Mouse (Mus musculus) cerebellum, adult 9-11 months (tissue): ENCODE data around the gene Il12rb2.

ENCODE experiments used
- DNase-seq: peaks from one replicate; pipeline ENCODE4 v3.0.0; 2022

The Il12rb2 gene

GRCm38 (mm10) chr6:67375982-67376391 lies at the start of gene Il12rb2:
TSS of gene Il12rb2 (minus strand) at chr6:67376188.
- no peak for DNase-seq

DNA sequence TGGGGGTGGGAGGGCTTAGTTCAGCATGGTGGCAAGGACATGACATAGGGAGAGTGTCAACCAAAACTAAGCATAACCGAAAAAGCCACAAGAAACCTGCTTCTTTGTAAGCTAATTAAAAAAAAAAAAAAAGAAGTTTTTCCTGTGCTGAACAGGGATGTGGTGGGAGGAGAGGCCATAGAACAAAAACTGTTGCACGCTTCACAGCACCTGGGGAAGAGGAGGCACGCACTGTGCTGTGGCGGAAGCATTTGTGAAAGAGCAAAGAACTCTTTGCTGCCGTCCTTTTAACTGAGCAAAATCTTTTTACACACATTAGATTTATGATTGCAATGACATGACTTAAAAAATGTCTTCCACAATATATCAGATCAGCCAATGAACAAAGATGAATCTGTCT lies 45.8 kb upstream of the Il12rb2 start:
- DNase-seq: no peak

GRCm38 (mm10) chr6:67416557-67416956 lies 40.6 kb upstream of the Il12rb2 start:
- no peak for DNase-seq

DNA sequence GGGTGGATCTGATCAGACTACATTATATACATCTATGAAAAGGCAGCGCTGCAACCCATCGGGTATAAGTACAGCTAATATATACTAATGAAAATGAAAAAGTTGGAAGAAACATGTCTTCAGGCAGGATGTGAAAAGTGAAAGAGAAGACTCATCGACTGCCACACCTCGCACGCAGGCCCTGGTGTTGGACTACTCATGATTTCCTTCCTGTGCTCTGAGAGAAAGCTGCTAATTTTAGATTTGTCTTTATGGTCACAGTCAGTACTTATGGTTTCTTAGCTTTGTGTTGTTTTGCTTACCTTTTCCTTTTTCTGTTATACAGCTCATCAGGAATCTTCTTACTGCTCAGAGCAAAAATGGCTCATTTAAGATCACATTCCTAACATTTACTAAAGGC lies 39.3 kb upstream of the Il12rb2 start:
- DNase-seq: no peak

GRCm38 (mm10) chr6:67413378-67413777 lies 37.4 kb upstream of the Il12rb2 start:
- DNase-seq: no peak

GRCm38 (mm10) chr6:67405281-67405682 lies 29.3 kb upstream of the Il12rb2 start:
- no peak for DNase-seq

- no peak for DNase-seq
These were observed 23.6 kb upstream of the Il12rb2 start for GRCm38 (mm10) chr6:67399551-67399950.

DNA sequence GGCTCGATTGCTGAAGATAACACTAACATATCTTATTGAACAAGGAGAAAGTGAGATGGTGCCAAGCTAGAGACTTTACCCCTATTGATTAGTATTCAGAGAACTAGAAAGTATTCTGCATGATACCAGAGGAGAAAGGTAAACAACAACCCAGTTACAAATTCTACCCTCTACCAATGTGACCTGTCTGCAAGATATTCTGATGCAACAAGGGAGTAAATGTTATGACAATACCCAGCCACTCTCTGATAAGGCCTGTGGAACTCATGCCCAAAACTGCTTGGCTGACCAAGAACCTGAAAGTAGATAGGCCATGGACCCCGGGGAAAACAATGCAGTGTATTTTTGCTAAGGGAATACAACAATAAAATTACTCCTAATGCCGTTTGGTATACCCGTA lies 10.2 kb downstream of the Il12rb2 start:
- DNase-seq: no peak

DNA sequence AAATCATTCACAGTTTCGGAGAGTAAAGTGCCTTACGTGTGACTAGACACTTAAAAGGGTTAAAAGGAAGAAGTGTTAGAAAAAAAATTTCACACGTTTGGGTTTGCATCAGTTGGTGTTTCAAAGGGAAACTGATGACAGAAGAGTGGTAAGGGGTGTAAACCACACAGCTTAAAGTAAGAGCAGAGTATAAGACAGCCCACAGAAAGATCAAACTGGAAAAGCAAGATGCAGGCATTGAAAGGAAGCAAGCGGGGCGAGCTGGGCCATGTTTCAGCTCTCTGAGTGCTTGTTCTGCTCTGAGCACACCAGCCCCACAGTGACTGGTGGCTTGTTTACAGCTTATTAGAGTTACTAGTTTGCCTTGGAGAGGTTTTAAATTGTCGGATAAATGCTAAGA lies 27.9 kb downstream of the Il12rb2 start:
- DNase-seq: no peak

- DNase-seq: no peak
These were observed 36.5 kb downstream of the Il12rb2 start for GRCm38 (mm10) chr6:67339494-67339893.

GRCm38 (mm10) chr6:67337943-67338342 lies 38.0 kb downstream of the Il12rb2 start:
- DNase-seq: no peak

DNA sequence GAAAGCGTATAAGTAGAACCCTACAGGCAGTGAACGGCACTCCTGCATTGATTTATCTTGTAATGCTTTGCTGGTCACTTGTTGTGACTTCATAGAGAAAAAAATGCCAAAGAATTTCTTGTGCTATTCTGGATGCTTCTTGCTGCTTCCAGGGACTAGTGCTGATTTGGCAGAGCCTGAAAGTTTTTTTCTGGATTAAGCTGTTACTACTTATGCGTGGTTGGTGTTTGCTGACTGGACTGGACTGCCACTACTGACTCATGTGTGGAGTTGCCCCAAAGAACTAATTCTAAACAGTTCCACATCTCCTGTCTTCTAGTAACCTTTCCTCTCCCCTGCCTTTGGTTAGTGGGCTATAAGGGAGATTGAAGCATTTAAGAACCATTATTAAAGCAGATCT lies 52.2 kb downstream of the Il12rb2 start:
- no peak for DNase-seq

DNA sequence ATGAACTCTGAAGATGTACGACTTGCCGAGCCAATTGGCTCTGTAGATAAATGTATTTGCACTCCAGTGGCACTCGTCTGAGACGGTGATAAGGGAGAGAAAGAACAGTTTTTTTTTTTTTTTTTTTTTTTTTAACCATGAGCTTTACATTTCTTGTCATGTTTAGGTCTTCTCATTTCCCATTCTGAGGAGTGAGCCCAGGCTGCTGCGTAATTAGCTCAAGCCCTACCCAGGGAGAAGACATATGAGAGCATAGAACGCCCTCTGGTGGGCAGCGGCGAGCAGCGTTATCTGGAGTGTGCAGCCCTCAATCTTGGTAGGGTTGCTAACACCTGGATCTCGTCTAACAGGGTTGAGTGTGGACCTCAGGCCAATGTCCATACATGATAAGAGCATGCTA lies 57.5 kb downstream of the Il12rb2 start:
- DNase-seq: peak; percentile 21

GRCm38 (mm10) chr6:67317827-67318338 lies 58.1 kb downstream of the Il12rb2 start:
- DNase-seq: no peak

DNA sequence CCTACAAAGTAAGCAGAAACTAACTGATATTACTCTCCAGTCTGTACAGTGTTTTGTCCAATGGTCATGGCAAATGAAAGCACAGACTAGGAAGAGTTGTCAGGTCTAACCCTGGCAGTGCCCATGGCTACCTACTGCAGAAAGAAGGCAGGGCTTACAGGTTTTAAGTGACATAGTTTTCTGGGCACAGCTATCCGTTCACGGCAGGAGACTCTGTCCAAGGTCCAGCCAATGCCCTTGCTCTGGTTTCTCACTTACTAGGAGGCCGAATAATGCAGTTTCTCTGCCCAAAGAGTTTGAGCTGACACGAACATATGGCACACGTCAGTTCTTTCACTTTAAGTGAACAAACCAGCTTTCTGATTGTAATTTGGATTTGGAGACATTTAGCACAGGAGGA lies 58.9 kb downstream of the Il12rb2 start:
- no peak for DNase-seq

DNA sequence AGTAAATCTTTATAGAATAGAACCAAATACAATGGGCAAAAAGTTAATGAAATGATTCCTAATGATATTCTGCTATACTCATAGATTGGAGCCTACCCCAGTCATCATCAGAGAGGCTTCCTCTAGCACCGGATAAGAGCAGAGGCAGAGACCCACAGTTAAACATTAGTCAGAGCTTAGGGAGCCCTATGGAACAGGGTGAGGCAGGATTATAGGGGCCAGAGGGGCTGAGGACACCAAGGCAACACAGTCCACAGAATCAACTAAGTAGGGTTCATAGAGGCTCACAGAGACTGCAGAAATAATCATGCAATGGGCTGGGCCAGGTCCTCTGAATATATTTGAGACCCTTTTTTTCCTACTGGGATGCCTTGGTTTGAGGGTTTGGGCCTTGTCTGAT lies 61.3 kb downstream of the Il12rb2 start:
- no peak for DNase-seq

DNA sequence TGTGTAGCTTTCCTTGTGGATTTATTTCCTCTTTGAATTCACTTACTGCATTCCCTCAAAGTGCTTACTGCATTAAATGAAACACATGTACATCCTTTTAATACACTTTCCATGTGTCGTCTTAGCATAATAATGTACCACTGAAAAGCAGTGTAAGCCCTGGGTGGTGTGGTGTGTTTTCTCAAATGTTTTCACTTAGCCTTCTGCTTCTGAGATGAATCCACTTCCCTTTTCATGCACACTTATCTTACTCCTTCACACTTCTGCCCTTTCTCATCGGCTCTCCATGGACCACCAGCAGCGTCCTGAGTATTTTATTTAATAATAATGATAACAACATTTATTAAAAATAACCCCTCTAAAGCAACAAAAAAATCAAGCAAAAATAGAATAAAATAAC lies 66.2 kb downstream of the Il12rb2 start:
- no peak for DNase-seq

DNA sequence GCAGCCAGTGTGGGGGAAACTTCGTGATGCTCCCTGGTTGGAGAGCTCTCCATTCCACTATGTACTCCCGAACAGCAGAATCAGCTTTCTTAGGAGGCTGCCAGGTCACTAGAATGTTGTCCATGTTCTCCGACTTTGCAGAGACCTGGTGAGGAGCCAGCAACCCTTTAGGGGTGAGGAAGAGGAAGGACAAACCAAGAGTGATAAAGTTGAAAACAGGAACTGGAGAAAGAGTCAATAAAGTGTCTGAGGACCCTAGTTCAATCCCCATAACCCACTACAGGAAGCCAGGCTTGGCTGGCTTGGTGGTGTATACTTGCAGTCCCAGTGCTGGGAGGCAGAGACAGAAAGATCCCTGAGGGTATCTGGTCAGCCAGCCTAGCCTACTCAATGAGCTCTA lies 67.0 kb downstream of the Il12rb2 start:
- DNase-seq: no peak

DNA sequence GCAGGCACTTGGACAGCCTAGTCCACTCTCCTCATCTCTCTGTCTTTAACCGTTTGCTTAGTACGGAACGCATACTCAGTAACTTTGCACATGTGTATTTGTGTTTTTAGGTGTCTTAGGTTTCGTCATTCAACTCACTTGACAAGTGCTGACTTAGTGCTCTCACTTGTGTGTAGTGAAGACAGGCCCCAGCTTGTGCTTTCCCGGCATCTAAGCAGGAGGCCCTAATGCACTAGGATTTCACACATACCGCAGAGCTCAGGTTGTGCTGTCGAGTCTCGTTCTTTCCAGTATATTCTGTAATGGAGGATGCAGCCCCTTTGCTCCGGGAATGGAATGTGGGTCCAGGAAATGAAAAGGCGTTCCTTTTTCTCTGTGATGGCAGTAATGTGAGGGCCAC lies 72.8 kb downstream of the Il12rb2 start:
- DNase-seq: no peak

- DNase-seq: no peak
These were observed 73.5 kb downstream of the Il12rb2 start for GRCm38 (mm10) chr6:67302471-67302870.

DNA sequence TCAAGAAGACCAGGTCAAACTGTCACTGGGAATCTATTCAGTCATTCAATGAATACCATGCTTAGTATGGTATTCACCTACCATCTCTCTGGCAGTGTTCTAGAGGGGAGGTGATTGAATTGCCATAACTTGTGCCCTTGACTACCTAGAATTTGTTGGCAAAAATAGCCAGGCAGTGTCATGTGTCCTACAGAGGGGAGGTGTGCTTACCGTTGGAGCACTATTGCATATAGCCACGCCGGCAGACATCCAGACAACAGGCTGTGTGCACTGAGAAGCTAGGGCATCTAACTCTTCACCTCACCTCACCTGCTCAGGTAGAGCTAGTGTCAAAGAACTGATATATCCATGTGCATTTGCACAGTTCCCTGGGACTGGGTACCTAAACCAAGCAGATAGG lies 74.8 kb downstream of the Il12rb2 start:
- DNase-seq: no peak

GRCm38 (mm10) chr6:67300710-67301163 lies 75.3 kb downstream of the Il12rb2 start:
- no peak for DNase-seq

- DNase-seq: no peak
These were observed 75.7 kb downstream of the Il12rb2 start for GRCm38 (mm10) chr6:67300300-67300699.

DNA sequence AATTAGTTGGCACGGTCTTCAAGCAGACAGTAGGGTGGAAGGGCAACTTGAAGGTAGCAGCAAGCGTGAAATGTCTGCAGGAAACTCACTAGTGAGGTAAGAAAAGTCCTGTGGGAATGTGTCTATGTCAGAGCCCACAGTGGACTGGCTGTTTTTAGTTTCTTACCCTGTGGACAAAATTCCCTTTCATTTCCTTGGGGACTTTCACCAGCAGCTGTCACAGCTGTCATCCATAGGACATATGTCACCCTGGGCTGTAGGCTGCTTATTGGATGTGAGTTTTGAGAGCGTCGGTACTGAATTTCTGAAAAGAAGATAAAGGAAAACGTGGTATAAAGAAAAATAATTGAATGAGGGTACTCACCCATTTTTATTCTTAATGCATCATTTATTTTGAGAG lies 77.2 kb downstream of the Il12rb2 start:
- DNase-seq: no peak

- DNase-seq: no peak
These were observed 79.9 kb downstream of the Il12rb2 start for GRCm38 (mm10) chr6:67296126-67296525.
